Mouse (Mus musculus) kidney, adult 2 months (tissue): Measurements from ENCODE around the gene Pigk.

Experiments used
- CTCF ChIP-seq: fragments of 200-500 bp; conservative IDR thresholded peaks from 2 replicates; pipeline ENCODE4 v1.5.1; 2011; ENCODE audit warnings: low read depth, mild to moderate bottlenecking, control low read depth, low read length, moderate library complexity, mixed read lengths; ENCODE audit not compliant: insufficient read depth, insufficient read length
- POLR2A ChIP-seq: fragments of 200-500 bp; IDR thresholded peaks from one replicate; pipeline ENCODE4 v1.6.1; 2011; ENCODE audit warnings: low read depth, low read length, control low read depth

GRCm38 (mm10) chr3:152907087-152907486 lies 193.2 kb downstream of the Pigk start:
- TF ChIP-seq CTCF = no peak
- TF ChIP-seq POLR2A = no peak
